Mouse (Mus musculus) midbrain, postnatal 0 days (tissue): ENCODE data around the gene Nxpe5. TPM values are rescaled to one million over a fixed set of nuclear protein-coding genes. Genes with fewer than 3 reads are reported as not detected.

Source experiments
- ATAC-seq: fragments of 200-750 bp; cut with Nextera tagmentation; 2 replicates; pipeline ENCODE4 v1.8.0; 2017; ENCODE audit warnings: moderate number of reproducible peaks, mild to moderate bottlenecking, moderate TSS enrichment, moderate library complexity; ENCODE audit not compliant: low FRiP score
- DNase-seq: peaks from one replicate; pipeline ENCODE4 v3.0.0-alpha.2; 2015; ENCODE audit warnings: low spot score
- H3K27ac ChIP-seq: fragments of 300-500 bp; sonication (generic); 2 replicates; pipeline ENCODE4 v1.5.1; 2014; ENCODE audit warnings: low read depth, mild to moderate bottlenecking, low read length, mixed read lengths
- H3K27me3 ChIP-seq: fragments of 300-500 bp; sonication (generic); 2 replicates; pipeline ENCODE4 v1.6.1; 2014; ENCODE audit warnings: low read length, control low read depth, mixed read lengths; ENCODE audit not compliant: insufficient read depth
- H3K36me3 ChIP-seq: fragments of 300-500 bp; sonication (generic); 2 replicates; pipeline ENCODE4 v1.6.1; 2014; ENCODE audit warnings: low read length, control low read depth, mixed read lengths; ENCODE audit not compliant: insufficient read depth
- H3K4me1 ChIP-seq: fragments of 300-500 bp; sonication (generic); 2 replicates; pipeline ENCODE4 v1.6.1; 2014; ENCODE audit warnings: mild to moderate bottlenecking, control low read depth, antibody characterized with exemption, low read length, mixed read lengths; ENCODE audit not compliant: insufficient read depth
- H3K4me2 ChIP-seq: fragments of 300-500 bp; sonication (generic); 2 replicates; pipeline ENCODE4 v1.6.1; 2014; ENCODE audit warnings: low read depth, mild to moderate bottlenecking, low read length, mixed read lengths; ENCODE audit not compliant: poor library complexity, severe bottlenecking
- H3K4me3 ChIP-seq: fragments of 300-500 bp; sonication (generic); 2 replicates; pipeline ENCODE4 v1.5.1; 2014; ENCODE audit warnings: low read depth, mild to moderate bottlenecking, low read length, moderate library complexity
- H3K9ac ChIP-seq: fragments of 300-500 bp; sonication (generic); replicated peaks from 2 replicates; pipeline ENCODE4 v1.6.1; 2014; ENCODE audit warnings: mild to moderate bottlenecking, low read length, moderate library complexity, mixed read lengths; ENCODE audit not compliant: poor library complexity, severe bottlenecking
- H3K9me3 ChIP-seq: fragments of 300-500 bp; sonication (generic); 2 replicates; pipeline ENCODE4 v1.6.1; 2016; ENCODE audit warnings: low read length, control low read depth
- CTCF ChIP-seq: IDR thresholded peaks from 2 replicates; pipeline ENCODE4 v1.5.1; 2016; ENCODE audit warnings: antibody characterized with exemption, mild to moderate bottlenecking
- WGBS: fragments of 180-500 bp; shearing (Covaris S2); extraction: QIAGEN DNeasy Blood & Tissue Kit; methylation state at CpG from one replicate; pipeline ENCODE4 v1.1.7; 2014; 5-methylcytosine and 5-hydroxymethylcytosine counted together
- polyA plus RNA-seq: library from polyadenylated mRNA; unstranded; fragments of >200 nt; fragmentation: Nextera tagmentation; extraction: Ambion mirVana; gene quantifications from 2 replicates; pipeline ENCODE4 v1.2.1, GENCODE M21; 2015
- total RNA-seq: library from RNA; depleted of rRNA; stranded (reverse); fragments of >200 nt; gene quantifications from 2 replicates; pipeline ENCODE4 v1.2.3, GENCODE M21; 2014

The Nxpe5 gene
- total and polyA plus RNA-seq, 2 experiments from 2014 or later = not detected

DNA sequence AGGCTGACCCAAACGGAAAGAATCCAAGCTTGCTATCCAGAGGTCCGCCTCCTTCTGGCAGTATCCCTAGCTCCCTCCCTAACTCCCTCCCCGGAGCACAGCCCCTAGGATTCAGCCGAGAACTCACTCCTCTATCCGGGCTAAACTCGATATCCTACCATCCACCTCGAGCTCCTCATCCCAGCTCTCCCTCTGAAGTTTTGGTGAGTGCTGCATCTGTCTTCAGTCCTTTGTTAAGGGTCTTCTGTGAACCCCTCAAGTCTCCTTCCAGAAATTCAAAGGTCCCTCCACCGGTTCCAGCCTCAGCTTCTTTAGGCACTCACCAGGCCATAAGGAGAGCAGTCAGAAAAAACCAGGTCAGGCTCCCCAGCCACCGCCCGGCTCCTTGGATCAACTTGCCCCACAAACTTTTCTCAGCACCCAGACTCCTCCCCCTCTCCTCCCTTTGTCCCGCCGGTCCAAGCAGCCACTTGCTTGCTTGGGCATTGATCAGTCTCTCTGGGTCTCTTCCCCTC, 46.8 kb downstream of the Nxpe5 start, which contains the start of gene Gal3st4:
TSS of gene Gal3st4 (minus strand) at position 432 of the 515 bp plus-strand sequence.
- H3K9me3 ChIP-seq = no peaks in the 10 kb centered on the region
- no peaks in the 10 kb centered on the region; the same call in 1 of the 2 replicates for H3K4me1 ChIP-seq
- no peaks in the 10 kb centered on the region for H3K27me3 ChIP-seq
- H3K9ac ChIP-seq = no peak within 1 kb of the TSS
- H3K4me2 ChIP-seq = peak within 1 kb of the TSS; percentile 26
- TF ChIP-seq CTCF = no peak
- 1% methylated on average over 12 of the region's 12 CpGs for WGBS
- H3K27ac ChIP-seq = no peak within 1 kb of the TSS
- no peak within 1 kb of the TSS for H3K4me3 ChIP-seq
- H3K36me3 ChIP-seq = peaks cover 4% of the 10 kb centered on the region
- no peak for DNase-seq
- ATAC-seq = no peak

GRCm38 (mm10) chr5:138274186-138274585, 48.5 kb downstream of the Nxpe5 start:
- Histone ChIP-seq H3K36me3 (peaks cover 4% of the 10 kb centered on the region), H3K9me3 (no peaks in the 10 kb centered on the region), H3K27ac (no peak overlapping the region), H3K4me2 (no peak overlapping the region), H3K27me3 (no peaks in the 10 kb centered on the region), H3K9ac (no peak overlapping the region), H3K4me3 (no peak overlapping the region), H3K4me1 (no peaks in the 10 kb centered on the region; the same call in 1 of the 2 replicates)
- 52% methylated on average over 8 of the region's 8 CpGs for whole genome bisulfite sequencing
- ATAC-seq (no peak), DNase-seq (no peak)
- TF ChIP-seq CTCF = no peak

DNA sequence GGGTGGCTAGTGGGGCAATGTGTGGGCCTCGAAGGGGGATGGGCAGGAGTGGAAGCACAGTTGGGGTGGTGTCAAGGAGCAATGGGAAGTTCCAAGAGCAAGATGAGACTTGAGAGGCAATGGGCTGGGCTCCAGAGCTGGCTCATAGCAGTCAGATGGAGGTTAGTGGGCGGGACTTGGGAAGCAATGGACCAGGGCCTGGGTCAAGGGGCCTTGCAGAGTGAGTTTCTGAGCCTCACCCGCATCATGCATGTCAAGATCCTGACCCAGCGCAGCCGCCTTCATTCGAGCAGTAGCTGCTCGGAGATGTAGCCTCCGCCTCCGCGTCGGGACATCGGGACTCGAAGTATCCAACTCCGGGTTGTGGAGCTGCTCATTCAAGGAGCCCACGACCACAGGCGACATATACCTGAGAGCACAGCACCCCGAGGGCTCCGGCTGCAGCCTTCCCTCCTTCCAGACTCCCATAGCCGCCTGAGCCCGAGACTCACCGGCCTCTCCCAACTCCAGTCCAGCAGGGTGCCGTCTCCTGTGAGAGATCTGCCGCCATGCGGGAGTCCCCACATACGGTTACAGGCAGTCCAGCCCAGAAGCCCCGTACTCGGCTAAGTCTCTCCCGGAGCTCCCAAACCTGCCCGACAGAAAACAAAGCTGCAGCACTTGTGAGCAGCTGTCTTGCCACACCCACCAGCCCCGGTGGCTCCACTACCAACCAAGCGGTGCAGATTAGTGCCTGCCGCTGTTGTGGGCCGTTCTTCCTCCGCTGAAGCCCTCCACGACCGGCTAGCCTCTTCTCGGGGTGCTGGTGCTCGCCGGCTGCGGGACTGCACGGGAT, 49.7 kb downstream of the Nxpe5 start:
- peak overlapping the region; percentile 51 for H3K9ac ChIP-seq
- no peak overlapping the region for H3K27ac ChIP-seq
- H3K9me3 ChIP-seq = no peaks in the 10 kb centered on the region
- peaks cover 4% of the 10 kb centered on the region for H3K36me3 ChIP-seq
- H3K4me2 ChIP-seq = peak overlapping the region; percentile 57
- ATAC-seq (no peak), DNase-seq (no peak)
- no peak for TF ChIP-seq CTCF
- H3K27me3 ChIP-seq = no peaks in the 10 kb centered on the region
- H3K4me1 ChIP-seq = no peaks in the 10 kb centered on the region; the same call in 1 of the 2 replicates
- WGBS = 15% methylated on average over 41 of the region's 41 CpGs
- peak overlapping the region; percentile 25 for H3K4me3 ChIP-seq

DNA sequence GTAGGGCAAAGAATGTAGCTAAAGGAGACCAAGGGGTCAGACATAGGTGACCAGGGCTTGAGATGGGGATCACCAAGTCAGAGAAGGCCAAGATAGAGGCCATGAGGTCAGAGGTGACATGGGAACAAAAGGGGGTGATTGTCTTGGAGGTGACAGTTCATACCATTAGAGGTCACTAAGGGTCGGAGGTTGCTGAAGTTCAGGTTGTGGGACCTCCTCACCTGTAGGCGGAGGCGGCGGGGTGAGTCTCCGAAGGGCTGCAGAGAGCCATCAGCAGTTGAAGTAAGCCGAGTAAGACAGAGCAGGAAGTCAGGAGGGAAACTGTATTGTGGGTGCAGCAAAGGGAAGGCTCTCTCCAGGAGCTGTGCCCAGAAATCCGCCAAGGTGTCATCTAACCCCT, 52.3 kb downstream of the Nxpe5 start:
- no peak for TF ChIP-seq CTCF
- Histone ChIP-seq H3K27me3 (no peaks in the 10 kb centered on the region), H3K36me3 (peaks cover 4% of the 10 kb centered on the region), H3K27ac (no peak overlapping the region), H3K9ac (no peak overlapping the region), H3K4me1 (no peaks in the 10 kb centered on the region; the same call in 1 of the 2 replicates), H3K4me3 (no peak overlapping the region; the same call in 1 of the 2 replicates), H3K9me3 (no peaks in the 10 kb centered on the region), H3K4me2 (peak overlapping the region; percentile 66; the same call in 1 of the 2 replicates)
- ATAC-seq (no peak), DNase-seq (no peak)
- WGBS = 88% methylated on average over 7 of the region's 7 CpGs

GRCm38 (mm10) chr5:138279585-138280424, 54.1 kb downstream of the Nxpe5 start, which contains the start of the genes Gm43720, Gpc2 and Stag3:
TSS of gene Gm43720 (minus strand) at chr5:138279958.
TSS of gene Gpc2 (minus strand) at chr5:138280005.
TSS of gene Stag3 (plus strand) at chr5:138280240.
- under 1% methylated on average over 55 of the region's 56 CpGs for WGBS
- DNase-seq = peak; percentile 99
- H3K27me3 ChIP-seq = no peaks in the 10 kb centered on the region

More at GRCm38 (mm10) chr5:138279585-138280424, 54.1 kb downstream of the Nxpe5 start, which contains the start of the genes Gm43720, Gpc2 and Stag3:
- Histone ChIP-seq H3K36me3 (no peaks in the 10 kb centered on the region; the same call in 1 of the 2 replicates), H3K4me2 (peak within 1 kb of the TSS; percentile 66), H3K4me1 (no peaks in the 10 kb centered on the region; the same call in 1 of the 2 replicates), H3K27ac (0 out of 2 replicates have a peak within 1 kb of the TSS, but pooled peaks have one; percentile 19), H3K9ac (peak within 1 kb of the TSS; percentile 64), H3K9me3 (no peaks in the 10 kb centered on the region), H3K4me3 (peak within 1 kb of the TSS; percentile 58)
- TF ChIP-seq CTCF = no peak
- peak; percentile 98 for ATAC-seq
